Mouse (Mus musculus) cerebellum, postnatal 10 days (tissue): ENCODE results near the gene Wwp2.
A peak's percentile ranks its signal among the peaks of the same experiment; 100 is the strongest.

Experiments
- DNase-seq, 2 experiments: peaks; one replicate each; pipeline ENCODE4 v3.0.0; 2021; ENCODE audit warnings: mixed read lengths in 2 of 2

The Wwp2 gene

DNA sequence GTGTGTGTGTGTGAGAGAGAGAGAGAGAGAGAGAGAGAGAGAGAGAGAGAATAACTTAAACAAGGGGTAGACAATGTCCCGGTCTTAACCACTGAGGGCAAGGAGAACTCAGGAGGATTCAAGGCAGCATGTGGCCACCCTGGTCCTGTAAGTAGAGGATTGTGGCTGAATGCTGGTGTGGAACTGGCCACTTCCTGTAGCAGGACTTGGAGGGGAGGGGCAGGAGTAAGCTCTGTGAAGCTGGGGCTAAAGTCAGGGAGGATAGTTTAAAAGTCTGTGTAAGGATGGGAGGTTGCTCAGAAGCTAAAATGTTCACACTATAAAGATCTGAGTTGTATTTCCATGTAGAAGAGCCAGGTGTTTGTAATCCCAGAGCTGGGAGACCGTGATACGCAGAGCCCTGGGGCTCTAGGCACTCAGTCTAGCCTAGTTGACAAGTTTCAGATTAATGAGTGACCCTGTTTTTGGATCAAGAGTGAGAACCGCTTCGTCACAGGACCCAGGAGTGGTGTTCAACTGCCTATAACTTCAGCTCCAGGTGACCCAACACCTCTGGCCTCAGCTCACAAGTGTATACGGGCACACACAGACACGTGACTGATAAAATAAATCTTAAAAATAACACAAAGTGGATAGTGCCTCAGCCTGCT lies 135.4 kb downstream of the Wwp2 start:
- DNase-seq: no peak

DNA sequence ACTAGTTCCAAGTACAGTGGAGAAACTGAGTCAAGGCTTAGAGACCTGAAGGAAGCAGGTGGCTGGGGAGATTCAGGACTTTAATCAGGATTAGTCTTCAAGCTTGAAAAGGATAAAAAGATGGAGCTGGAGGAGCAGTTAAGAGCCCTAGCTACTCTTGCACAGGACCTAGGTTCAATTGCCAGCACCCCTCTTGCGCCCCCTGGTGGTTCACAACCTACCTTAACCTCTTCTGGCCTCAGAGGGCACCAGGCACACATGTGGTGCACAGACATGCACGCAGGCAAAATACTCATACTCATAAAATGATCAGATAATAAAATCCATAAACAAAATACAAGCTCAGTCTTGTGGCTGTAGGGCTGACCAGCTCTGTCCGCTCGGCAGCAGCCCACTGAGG lies 136.3 kb downstream of the Wwp2 start:
- peak; percentile 86 for DNase-seq

DNA sequence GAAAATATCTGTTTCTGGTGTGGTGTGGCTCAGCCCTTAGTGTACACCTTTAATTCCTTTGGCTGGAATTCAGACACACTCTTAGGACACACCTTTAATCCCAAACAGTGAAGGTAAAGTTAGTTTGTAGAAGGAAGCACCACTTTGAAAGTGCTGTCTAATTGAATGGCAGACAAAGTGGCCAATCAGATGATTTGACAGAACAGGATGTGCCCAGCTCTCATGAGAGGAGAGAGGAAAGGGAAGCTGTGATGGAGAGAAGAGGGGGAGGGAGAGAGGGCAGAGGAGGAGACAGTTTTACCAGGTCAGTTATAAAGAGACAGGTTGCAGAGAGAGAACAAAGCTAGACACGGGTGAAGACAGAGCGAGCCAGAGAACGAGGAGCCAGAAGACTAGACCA lies 138.6 kb downstream of the Wwp2 start:
- DNase-seq: no peak

DNA sequence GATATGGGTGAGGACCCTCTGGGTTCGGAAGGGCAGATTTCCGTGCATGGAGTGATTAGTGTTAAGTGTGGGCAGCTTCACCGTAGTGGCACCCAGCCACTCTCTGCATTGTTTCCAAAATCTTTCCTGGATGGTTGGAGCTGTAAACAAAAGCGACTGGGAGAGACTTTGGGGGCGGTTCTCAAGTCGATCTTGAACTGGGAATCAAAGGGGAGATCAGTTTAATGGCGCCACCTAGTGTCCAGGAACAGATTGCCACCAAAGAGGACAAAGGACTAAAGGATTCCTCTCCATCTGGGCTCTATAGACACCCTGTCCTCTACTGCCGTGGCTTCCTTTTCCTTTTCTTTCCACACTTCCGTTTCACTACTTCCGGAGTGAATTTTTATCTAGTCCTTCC lies 140.5 kb downstream of the Wwp2 start:
- peak; percentile 94 to 95 for DNase-seq

DNA sequence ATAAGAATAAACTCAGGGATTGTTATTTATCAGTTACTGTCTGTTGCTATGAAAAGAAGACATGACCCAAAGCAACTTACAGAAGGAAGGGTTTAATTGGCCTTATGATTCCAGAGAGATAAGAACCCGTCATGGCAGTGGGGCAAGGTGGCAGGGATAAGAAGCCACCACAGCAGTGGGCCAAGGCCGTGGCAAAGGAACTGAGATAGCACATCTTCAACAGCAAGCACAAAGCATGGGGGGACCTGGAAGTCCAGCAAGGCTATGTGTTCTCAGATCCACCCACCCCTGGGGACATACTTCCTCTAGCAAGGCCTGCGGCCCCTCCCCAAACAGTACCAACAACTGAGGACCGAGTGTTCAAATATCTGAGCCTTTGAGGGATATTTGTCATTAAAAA lies 141.5 kb downstream of the Wwp2 start:
- DNase-seq: no peak

DNA sequence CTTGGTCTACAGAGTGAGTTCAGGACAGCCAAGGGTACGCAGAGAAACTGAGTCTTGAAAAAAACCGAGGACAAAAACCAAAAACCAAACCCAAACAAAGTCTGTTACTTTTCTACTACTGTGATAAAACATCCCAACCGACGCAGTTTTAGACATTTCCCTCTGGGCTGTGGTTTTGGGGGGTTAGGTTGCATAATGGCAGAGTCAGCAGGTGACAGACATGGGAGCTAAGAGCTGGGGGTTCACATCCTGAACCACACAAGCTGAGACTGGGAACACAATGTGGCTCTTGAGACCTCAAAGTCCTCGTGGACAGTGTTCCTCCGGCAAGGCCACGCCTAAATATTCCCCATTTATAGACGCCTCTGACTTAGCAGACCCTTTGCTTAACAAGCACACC lies 142.0 kb downstream of the Wwp2 start:
- DNase-seq: no peak

DNA sequence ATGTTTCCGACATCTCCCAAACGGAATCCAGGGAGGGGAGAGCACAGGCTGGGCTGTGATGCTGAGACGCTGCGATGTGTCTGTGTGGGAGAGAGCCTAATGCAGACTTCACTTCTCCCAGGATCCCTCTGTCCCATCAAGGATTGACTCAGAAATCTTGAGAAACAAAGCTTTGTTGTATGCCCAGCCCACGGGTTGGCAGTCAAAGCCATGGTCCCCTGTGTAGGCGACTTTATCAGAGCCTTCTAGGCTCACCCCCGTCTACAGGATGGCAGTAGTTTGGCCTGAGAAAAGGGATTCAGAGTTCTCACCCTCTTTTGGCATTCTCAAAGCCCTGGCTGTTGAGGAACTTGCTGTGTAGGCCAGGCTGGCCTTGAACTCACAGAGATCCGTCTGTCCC lies 142.4 kb downstream of the Wwp2 start:
- DNase-seq: no peak

DNA sequence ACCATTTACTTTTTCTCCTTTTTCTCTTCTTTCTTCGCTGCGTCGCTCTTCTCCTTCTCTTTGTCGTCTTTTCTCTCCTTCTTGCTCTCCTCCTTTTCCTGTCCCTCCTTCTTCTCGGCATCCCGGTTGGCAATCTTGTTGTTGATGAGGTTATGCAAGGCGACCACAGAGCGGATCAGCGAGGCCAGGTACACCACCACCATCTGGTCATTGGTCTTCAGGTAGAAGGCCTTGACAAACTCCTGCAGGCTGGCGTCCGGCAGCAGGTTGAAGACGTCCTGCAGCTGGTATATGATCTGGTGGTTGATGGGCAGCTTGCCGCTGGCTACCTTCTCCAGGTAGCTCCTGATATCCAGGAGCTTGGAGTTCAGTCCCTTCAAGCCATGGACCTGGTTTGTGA lies 144.7 kb downstream of the Wwp2 start:
- DNase-seq: no peak

DNA sequence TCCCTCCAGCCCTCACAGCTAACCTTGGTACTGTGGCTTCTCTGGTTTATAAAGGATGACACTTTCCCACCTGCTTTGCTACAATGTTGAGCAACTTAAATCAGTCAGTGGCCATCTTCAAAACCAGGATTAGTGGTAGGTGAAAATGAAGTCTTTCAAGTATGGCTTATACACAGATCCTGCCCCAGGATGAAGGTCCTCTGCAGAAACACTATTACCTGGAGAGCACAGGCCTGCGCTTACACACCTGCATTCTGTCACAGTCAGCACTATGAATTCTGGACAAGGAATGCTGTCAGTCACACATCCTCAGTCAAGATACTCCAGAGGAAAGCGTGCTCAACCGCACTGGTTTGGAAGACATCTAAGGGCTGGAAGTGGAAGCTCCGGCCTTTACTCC lies 145.4 kb downstream of the Wwp2 start:
- DNase-seq: no peak

DNA sequence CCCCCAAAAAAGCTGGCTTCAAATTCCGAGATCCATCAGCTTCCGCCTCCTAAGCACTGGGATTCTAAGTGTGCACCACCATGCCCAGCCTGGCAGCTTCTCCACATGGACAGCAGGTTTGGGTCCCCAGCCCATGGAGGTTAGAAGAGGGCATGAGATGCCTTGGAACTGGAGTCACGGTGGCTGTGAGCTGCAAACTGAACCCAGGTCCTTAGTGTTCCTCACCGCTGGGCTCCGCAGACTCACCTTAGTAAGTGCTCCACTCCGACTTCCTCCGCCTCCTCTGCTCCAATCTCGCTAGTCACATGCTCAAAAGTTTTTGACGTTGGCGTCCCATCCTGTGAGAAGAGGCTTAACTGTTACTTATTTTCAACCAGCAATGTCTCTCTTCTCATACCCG lies 146.0 kb downstream of the Wwp2 start:
- DNase-seq: no peak

DNA sequence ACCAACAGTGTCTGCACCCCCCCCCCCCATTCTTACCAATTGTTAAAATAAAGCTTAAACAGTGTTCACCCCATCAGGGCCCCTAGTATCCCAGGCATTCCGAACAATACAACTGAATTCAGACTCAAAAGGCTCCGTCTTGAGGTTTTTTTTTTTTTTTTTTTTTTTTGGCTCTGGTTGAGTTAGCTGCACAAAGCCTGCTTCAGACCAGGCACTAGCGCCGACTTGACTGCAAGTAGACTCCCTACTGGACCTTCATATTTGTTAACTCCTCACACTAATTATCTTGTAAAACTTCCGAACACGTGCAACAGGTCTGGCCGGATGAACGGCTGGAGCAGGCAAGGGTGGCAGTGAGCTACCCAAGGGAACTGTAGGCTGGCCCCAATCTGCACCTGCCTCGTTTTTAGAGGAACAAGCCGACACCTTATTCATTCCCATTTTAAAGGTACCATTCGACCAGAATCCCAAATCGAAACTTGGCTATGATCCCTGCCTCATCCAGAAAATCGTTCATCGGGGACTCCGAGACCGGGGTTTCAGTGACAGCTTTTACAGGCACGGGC lies 151.3 kb downstream of the Wwp2 start:
- DNase-seq: no peak

DNA sequence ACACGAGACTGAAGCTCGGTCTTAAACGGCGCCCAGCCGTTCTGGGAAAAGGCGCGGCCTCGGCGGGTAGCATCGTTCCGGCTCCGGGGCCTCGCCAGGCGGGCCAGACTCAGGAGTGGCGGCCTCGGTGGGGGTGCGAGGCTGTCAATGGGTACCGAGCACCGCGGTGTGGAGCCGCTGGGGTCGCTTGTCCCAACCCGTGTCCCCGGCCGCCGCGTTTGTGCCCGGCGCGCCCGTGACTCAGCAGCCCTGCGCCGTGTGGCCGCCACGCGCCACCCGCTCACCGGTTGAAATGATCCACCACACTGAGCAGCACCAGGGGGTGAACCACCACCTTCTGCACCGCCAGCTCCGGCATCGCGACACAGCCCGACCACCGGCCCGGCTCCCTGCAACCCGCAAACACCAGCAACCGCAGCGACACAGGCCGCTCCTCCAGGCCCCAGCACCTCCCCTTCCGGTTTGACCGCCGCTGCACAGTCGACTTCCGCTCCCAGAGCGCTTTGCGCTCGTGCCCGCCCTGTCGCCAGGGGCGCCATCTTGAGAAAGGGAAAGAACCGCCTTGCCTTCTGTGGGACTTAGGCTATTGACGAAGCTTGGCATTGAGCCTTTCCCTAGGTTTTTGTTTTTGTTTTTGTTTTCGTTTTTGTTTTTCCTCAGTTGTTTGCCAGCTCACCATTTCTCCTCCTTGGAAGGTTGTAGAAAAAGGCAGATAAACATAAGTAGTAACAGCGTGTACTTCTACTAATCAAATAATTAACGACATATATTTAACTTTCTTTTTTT lies 152.0 kb downstream of the Wwp2 start, which contains the start of gene Psmd7:
Gene Psmd7, minus strand, starts transcription at position 470 of the 786 bp plus-strand sequence.
- peak; percentile 96 to 97 for DNase-seq

DNA sequence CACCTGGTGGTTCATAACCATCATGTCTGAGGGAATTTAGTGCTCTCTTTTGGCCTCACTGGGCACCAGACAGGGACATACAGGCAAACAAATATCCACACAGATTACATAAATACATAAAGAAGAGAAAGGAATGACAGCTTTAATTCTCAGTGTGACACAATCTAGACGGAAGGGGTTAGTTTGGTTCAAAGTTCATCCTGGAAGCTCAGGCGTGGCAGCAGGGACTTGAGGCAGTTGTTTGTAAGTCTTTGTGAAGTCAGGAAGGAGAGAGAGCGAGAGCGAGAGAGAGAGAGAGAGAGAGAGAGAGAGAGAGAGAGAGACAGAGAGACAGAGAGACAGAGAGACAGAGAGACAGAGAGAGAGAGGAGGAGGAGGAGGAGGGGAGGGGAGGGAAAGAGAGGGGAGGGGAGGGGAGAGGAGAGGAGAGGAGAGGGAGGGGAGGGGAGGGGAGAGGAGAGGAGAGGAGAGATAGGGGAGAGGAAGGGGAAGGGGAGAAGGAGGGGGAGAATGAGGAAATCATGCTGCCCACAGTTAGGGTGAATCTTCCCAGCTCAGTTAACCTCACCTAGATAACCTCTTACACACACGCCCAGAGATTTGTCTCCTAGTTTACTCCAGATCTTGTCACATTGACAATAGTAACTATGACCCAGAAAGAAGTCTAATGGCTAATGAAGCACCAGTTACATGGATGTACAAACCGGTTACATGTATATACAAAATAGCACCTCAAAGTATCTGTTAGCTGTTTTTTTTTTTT lies 158.0 kb downstream of the Wwp2 start:
- no peak for DNase-seq

DNA sequence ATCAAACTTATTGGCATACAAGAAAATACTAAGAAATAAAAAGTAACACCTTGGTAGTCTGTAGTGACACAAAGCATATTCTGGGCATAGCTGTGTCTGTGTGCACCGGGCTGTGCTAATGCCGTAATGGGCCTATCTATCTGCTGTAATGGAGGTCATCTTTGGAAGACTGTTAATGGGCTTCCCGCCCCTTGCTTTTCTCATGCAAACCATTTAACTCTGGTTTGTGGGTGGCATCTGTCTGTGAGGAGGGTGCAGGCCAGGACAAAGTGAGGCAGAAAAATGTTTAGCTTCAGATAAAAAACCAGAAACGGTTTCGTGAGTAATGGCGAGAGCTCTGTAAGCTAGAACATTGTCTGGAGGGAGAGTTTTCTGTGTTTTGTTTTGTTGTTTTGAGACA lies 158.7 kb downstream of the Wwp2 start:
- DNase-seq: no peak

DNA sequence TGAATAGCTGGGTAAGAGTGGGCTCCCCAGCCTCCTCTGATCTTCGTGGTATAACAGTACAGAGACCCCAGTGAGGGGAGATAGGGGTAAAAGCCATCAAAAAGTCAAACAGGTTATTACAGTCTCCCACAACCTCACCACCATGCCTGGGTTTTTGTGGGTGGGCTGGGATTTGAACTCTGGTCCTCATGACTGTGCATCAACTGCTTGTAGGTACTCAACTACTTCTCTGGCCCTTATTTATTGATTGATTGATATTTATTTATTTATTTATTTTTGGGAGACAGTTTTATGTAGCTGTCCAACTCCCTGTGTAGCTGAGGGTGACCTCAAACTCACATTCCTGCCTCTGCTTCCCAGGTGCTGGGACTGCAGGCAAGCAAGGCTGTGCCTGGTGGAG lies 161.6 kb downstream of the Wwp2 start:
- no peak for DNase-seq

DNA sequence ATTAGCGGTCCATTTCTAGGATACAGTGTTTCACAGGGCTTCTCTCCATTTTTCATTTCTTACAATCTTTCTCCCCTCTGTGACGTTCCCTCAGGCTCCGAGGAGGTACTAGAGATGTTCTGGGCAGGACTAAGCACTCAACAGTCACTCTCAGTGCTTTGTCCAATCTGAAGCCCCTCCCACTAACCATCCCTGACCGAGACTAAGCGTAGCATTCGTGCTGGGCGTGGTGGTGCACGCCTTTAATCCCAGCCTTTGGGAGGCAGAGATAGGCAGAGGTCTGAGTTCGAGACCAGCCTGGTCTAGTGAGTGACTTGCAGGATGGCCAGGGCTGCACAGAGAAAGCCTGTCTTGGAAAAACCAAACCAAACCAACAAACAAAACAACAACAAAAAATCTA lies 163.5 kb downstream of the Wwp2 start:
- DNase-seq: no peak

DNA sequence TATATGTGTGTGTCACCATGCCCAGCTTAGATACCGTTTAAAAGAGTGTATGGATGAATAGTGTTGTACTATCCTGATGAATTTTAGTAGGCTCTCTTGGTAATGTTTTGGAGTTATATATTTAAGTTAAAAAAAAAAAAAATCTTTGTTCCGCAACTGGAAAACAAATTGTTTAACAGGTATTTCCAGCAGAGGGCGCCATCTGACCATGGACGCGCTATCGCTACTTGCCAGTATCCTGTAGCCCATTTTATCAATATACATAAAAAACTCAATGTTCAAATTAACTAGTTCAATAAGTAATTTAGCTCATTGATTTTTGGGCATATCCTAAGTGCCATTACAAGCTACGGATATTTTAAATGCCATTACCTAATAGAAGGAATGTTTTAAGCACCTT lies 166.9 kb downstream of the Wwp2 start:
- peak; percentile 87 to 91 for DNase-seq
